Mouse (Mus musculus) hindbrain, postnatal 0 days (tissue): Measurements from ENCODE around the gene Aph1a. TPM values are rescaled to one million over a fixed set of nuclear protein-coding genes. Genes with fewer than 3 reads are reported as not detected.
"Not testable (repeated sequence)": the region's sequence is repeated elsewhere in the genome, so short reads cannot be mapped to it uniquely, and the experiment has no call there.

ENCODE experiments used
- ATAC-seq: fragments of 200-750 bp; cut with Nextera tagmentation; 2 replicates; pipeline ENCODE4 v1.8.0; 2017; ENCODE audit warnings: mild to moderate bottlenecking, moderate TSS enrichment, moderate library complexity
- DNase-seq: peaks from one replicate; pipeline ENCODE4 v3.0.0-alpha.2; 2015; ENCODE audit warnings: low spot score
- H3K27ac ChIP-seq: fragments of 300-500 bp; sonication (generic); 2 replicates; pipeline ENCODE4 v1.5.1; 2014; ENCODE audit warnings: mild to moderate bottlenecking
- H3K27me3 ChIP-seq: fragments of 300-500 bp; sonication (generic); 2 replicates; pipeline ENCODE4 v1.6.1; 2014; ENCODE audit warnings: low read length, mixed read lengths; ENCODE audit not compliant: insufficient read depth
- H3K36me3 ChIP-seq: fragments of 300-500 bp; sonication (generic); 2 replicates; pipeline ENCODE4 v1.6.1; 2014; ENCODE audit warnings: low read length, mixed read lengths; ENCODE audit not compliant: insufficient read depth
- H3K4me1 ChIP-seq: fragments of 300-500 bp; sonication (generic); 2 replicates; pipeline ENCODE4 v1.6.1; 2014; ENCODE audit warnings: antibody characterized with exemption, low read length, mixed read lengths; ENCODE audit not compliant: insufficient read depth
- H3K4me2 ChIP-seq: fragments of 300-500 bp; sonication (generic); 2 replicates; pipeline ENCODE4 v1.6.1; 2014; ENCODE audit warnings: low read depth, mild to moderate bottlenecking, low read length, moderate library complexity, mixed read lengths
- H3K4me3 ChIP-seq: fragments of 300-500 bp; sonication (generic); 2 replicates; pipeline ENCODE4 v1.5.1; 2014; ENCODE audit warnings: low read length
- H3K9ac ChIP-seq: fragments of 300-500 bp; sonication (generic); replicated peaks from 2 replicates; pipeline ENCODE4 v1.6.1; 2014; ENCODE audit warnings: mild to moderate bottlenecking, low read length, moderate library complexity, mixed read lengths
- H3K9me3 ChIP-seq: fragments of 300-500 bp; sonication (generic); 2 replicates; pipeline ENCODE4 v1.6.1; 2016; ENCODE audit warnings: low read length, mixed read lengths
- CTCF ChIP-seq: IDR thresholded peaks from 2 replicates; pipeline ENCODE4 v1.5.1; 2016; ENCODE audit warnings: antibody characterized with exemption, control low read depth, low read depth
- WGBS: fragments of 180-500 bp; shearing (Covaris S2); extraction: QIAGEN DNeasy Blood & Tissue Kit; methylation state at CpG from one replicate; pipeline ENCODE4 v1.1.7; 2014; 5-methylcytosine and 5-hydroxymethylcytosine counted together
- polyA plus RNA-seq: library from polyadenylated mRNA; unstranded; fragments of >200 nt; fragmentation: Nextera tagmentation; extraction: Ambion mirVana; gene quantifications from 2 replicates; pipeline ENCODE4 v1.2.1, GENCODE M21; 2015
- total RNA-seq: library from RNA; depleted of rRNA; stranded (reverse); fragments of >200 nt; gene quantifications from 2 replicates; pipeline ENCODE4 v1.2.3, GENCODE M21; 2014

The Aph1a gene
- total and polyA plus RNA-seq, 2 experiments from 2014 or later: 41.1 to 99.4 TPM

GRCm38 (mm10) chr3:95907613-95908012 lies 13.8 kb downstream of the Aph1a start:
- no peak for TF ChIP-seq CTCF
- Histone ChIP-seq H3K27ac (no peak overlapping the region), H3K9ac (no peak overlapping the region), H3K4me3 (no peak overlapping the region), H3K36me3 (no peaks in the 10 kb centered on the region), H3K27me3 (peaks cover 8% of the 10 kb centered on the region; the same call in 1 of the 2 replicates), H3K4me2 (no peak overlapping the region), H3K4me1 (peaks cover 11% of the 10 kb centered on the region; the same call in 1 of the 2 replicates), H3K9me3 (no peaks in the 10 kb centered on the region)
- no peak for DNase-seq
- no peak for ATAC-seq
- WGBS: 44% methylated on average over 4 of the region's 4 CpGs

GRCm38 (mm10) chr3:95914706-95915105 lies 20.9 kb downstream of the Aph1a start:
- Histone ChIP-seq H3K9me3 (no peaks in the 10 kb centered on the region), H3K9ac (no peak overlapping the region), H3K27me3 (no peaks in the 10 kb centered on the region), H3K4me3 (no peak overlapping the region), H3K36me3 (no peaks in the 10 kb centered on the region), H3K27ac (no peak overlapping the region), H3K4me1 (no peaks in the 10 kb centered on the region), H3K4me2 (no peak overlapping the region)
- DNase-seq (no peak), ATAC-seq (no peak)
- WGBS: 92% methylated on average over 4 of the region's 4 CpGs
- no peak for TF ChIP-seq CTCF

DNA sequence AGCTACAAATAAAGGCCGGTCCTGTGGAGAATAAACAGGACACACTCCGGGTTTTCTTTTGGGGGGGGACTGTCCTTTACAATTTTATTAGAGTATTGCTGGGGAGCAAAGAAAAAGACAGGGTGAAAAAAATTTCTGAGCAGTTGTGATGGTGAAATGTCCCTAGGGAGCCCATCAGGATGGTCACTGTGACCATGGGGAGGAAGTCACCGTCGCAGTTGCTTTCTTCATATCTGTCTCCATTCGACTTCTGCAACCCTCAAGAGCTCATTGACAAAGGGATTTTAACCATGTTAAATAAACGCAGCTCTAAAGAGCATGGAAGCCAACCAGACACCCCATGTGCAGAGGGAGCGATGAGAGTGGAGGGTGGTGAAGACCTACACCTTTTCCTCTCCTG lies 23.0 kb downstream of the Aph1a start:
- 76% methylated on average over 7 of the region's 7 CpGs for WGBS
- Histone ChIP-seq H3K4me1 (no peaks in the 10 kb centered on the region), H3K4me3 (no peak overlapping the region), H3K27ac (no peak overlapping the region), H3K4me2 (no peak overlapping the region), H3K36me3 (no peaks in the 10 kb centered on the region), H3K27me3 (no peaks in the 10 kb centered on the region), H3K9me3 (no peaks in the 10 kb centered on the region), H3K9ac (no peak overlapping the region)
- DNase-seq: no peak
- ATAC-seq: no peak
- TF ChIP-seq CTCF: no peak

GRCm38 (mm10) chr3:95920532-95920931 lies 26.8 kb downstream of the Aph1a start:
- not testable (repeated sequence) for H3K4me3 ChIP-seq, H3K27me3 ChIP-seq, H3K9me3 ChIP-seq, DNase-seq, H3K27ac ChIP-seq, H3K4me1 ChIP-seq, ATAC-seq, H3K9ac ChIP-seq, H3K36me3 ChIP-seq, H3K4me2 ChIP-seq
- 58% methylated on average over 2 of the region's 2 CpGs for WGBS

- not testable (repeated sequence) for H3K4me1 ChIP-seq, H3K4me2 ChIP-seq, H3K9ac ChIP-seq, H3K36me3 ChIP-seq, H3K9me3 ChIP-seq, ATAC-seq, H3K27ac ChIP-seq, H3K4me3 ChIP-seq, H3K27me3 ChIP-seq, DNase-seq
- WGBS: 91% methylated on average over 7 of the region's 7 CpGs
These were observed 29.7 kb downstream of the Aph1a start for GRCm38 (mm10) chr3:95923429-95923828.

GRCm38 (mm10) chr3:95924185-95924584 lies 30.4 kb downstream of the Aph1a start:
- no peak overlapping the region for H3K4me3 ChIP-seq
- no peak overlapping the region for H3K4me2 ChIP-seq
- no peaks in the 10 kb centered on the region for H3K36me3 ChIP-seq
- no peaks in the 10 kb centered on the region for H3K4me1 ChIP-seq
- no peak for ATAC-seq
- no peak for TF ChIP-seq CTCF
- H3K9ac ChIP-seq: no peak overlapping the region
- WGBS: 78% methylated on average over 4 of the region's 4 CpGs
- H3K9me3 ChIP-seq: no peaks in the 10 kb centered on the region
- no peak overlapping the region for H3K27ac ChIP-seq
- DNase-seq: no peak
- H3K27me3 ChIP-seq: no peaks in the 10 kb centered on the region

DNA sequence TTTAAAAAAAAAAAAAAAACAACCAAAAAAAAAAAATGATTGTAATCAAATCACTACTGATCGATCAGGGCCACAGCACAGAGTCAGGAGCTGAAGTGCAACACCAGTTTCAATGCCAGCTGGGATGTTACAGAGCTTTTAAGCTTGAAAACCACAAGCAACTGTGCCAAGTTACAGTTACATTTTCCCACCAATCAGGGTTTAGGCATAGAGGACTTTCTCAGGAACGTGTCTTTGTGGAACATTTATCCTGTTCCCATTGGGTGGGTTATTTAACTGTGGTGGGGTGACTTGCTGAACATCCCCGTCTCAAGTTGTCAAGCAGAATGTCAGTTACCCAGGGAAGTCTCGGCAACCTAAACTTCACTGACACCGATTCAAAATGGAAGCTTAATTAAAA lies 31.3 kb downstream of the Aph1a start:
- no peaks in the 10 kb centered on the region for H3K4me1 ChIP-seq
- ATAC-seq (no peak), DNase-seq (no peak)
- no peaks in the 10 kb centered on the region for H3K9me3 ChIP-seq
- no peak overlapping the region for H3K4me2 ChIP-seq
- H3K9ac ChIP-seq: no peak overlapping the region
- H3K4me3 ChIP-seq: no peak overlapping the region
- H3K27me3 ChIP-seq: no peaks in the 10 kb centered on the region
- TF ChIP-seq CTCF: no peak
- no peaks in the 10 kb centered on the region for H3K36me3 ChIP-seq
- WGBS: 84% methylated on average over 5 of the region's 5 CpGs
- H3K27ac ChIP-seq: no peak overlapping the region
